Mouse (Mus musculus): ENCODE results near the gene BC035947. TPM values are rescaled to one million over a fixed set of nuclear protein-coding genes. Genes with fewer than 3 reads are reported as not detected.

Gene BC035947
- polyA plus RNA-seq, 1 experiment, result 2.1 TPM

- peaks cover 60% of the 10 kb centered on the region for H3K36me3 ChIP-seq (ENCODE audit: control insufficient read depth, insufficient read depth, low read length)
- WGBS, result 48% methylated on average over 7 of the region's 7 CpGs
- no peaks in the 10 kb centered on the region for H3K27me3 ChIP-seq (ENCODE audit: control insufficient read depth, insufficient read depth, low read length)
- no peaks in the 10 kb centered on the region for H3K4me1 ChIP-seq (ENCODE audit: control insufficient read depth, insufficient read depth, insufficient read length, low read length)
- H3K27ac ChIP-seq (ENCODE audit: insufficient read depth, low read depth, low read length), result no peak overlapping the region
- H3K4me3 ChIP-seq (ENCODE audit: low read depth, low read length), result no peak overlapping the region
- TF ChIP-seq POLR2A (IDR thresholded peaks at IDR 0.05; ENCODE audit: low read depth, low read length) (no peak), CTCF (IDR thresholded peaks at IDR 0.05; ENCODE audit: extremely low read depth, insufficient read length, insufficient replicate concordance, low read depth, low read length) (peak; percentile 48; the same call in 1 of the 2 replicates)
Measured at GRCm38 (mm10) chr1:78454659-78455058, 57.3 kb downstream of the BC035947 start.

- Histone ChIP-seq H3K27me3 (ENCODE audit: control insufficient read depth, insufficient read depth, low read length) (no peaks in the 10 kb centered on the region), H3K36me3 (ENCODE audit: control insufficient read depth, insufficient read depth, low read length) (peaks cover 61% of the 10 kb centered on the region), H3K4me3 (ENCODE audit: low read depth, low read length) (no peak overlapping the region), H3K4me1 (ENCODE audit: control insufficient read depth, insufficient read depth, insufficient read length, low read length) (no peaks in the 10 kb centered on the region), H3K27ac (ENCODE audit: insufficient read depth, low read depth, low read length) (no peak overlapping the region)
- 90% methylated on average over 8 of the region's 8 CpGs for WGBS
- TF ChIP-seq CTCF (IDR thresholded peaks at IDR 0.05; ENCODE audit: extremely low read depth, insufficient read length, insufficient replicate concordance, low read depth, low read length), result no peak
Measured at GRCm38 (mm10) chr1:78453886-78454285, 58.1 kb downstream of the BC035947 start.

- WGBS, result 92% methylated on average over 6 of the region's 6 CpGs
- Histone ChIP-seq H3K4me3 (ENCODE audit: low read depth, low read length) (no peak overlapping the region), H3K4me1 (ENCODE audit: control insufficient read depth, insufficient read depth, insufficient read length, low read length) (no peaks in the 10 kb centered on the region), H3K27ac (ENCODE audit: insufficient read depth, low read depth, low read length) (no peak overlapping the region), H3K36me3 (ENCODE audit: control insufficient read depth, insufficient read depth, low read length) (peaks cover 60% of the 10 kb centered on the region), H3K27me3 (ENCODE audit: control insufficient read depth, insufficient read depth, low read length) (no peaks in the 10 kb centered on the region)
- no peak for TF ChIP-seq POLR2A (IDR thresholded peaks at IDR 0.05; ENCODE audit: low read depth, low read length)
- TF ChIP-seq CTCF (IDR thresholded peaks at IDR 0.05; ENCODE audit: extremely low read depth, insufficient read length, insufficient replicate concordance, low read depth, low read length), result no peak
Measured at GRCm38 (mm10) chr1:78452544-78452943, 59.4 kb downstream of the BC035947 start.

GRCm38 (mm10) chr1:78451070-78451854 is 60.7 kb downstream of the BC035947 start:
- TF ChIP-seq POLR2A (IDR thresholded peaks at IDR 0.05; ENCODE audit: low read depth, low read length) (no peak), CTCF (IDR thresholded peaks at IDR 0.05; ENCODE audit: extremely low read depth, insufficient read length, insufficient replicate concordance, low read depth, low read length) (no peak)
- H3K27ac ChIP-seq (ENCODE audit: insufficient read depth, low read depth, low read length), result no peak overlapping the region
- peaks cover 56% of the 10 kb centered on the region for H3K36me3 ChIP-seq (ENCODE audit: control insufficient read depth, insufficient read depth, low read length)
- WGBS, result 85% methylated on average over 12 of the region's 12 CpGs
- no peaks in the 10 kb centered on the region for H3K4me1 ChIP-seq (ENCODE audit: control insufficient read depth, insufficient read depth, insufficient read length, low read length)
- H3K27me3 ChIP-seq (ENCODE audit: control insufficient read depth, insufficient read depth, low read length), result no peaks in the 10 kb centered on the region
- no peak overlapping the region for H3K4me3 ChIP-seq (ENCODE audit: low read depth, low read length)

GRCm38 (mm10) chr1:78448091-78448490 is 63.9 kb downstream of the BC035947 start:
- peaks cover 52% of the 10 kb centered on the region for H3K36me3 ChIP-seq (ENCODE audit: control insufficient read depth, insufficient read depth, low read length)
- no peak overlapping the region for H3K4me3 ChIP-seq (ENCODE audit: low read depth, low read length)
- no peak overlapping the region for H3K27ac ChIP-seq (ENCODE audit: insufficient read depth, low read depth, low read length)
- WGBS, result 37% methylated on average over 1 of the region's 1 CpGs
- no peak for TF ChIP-seq POLR2A (IDR thresholded peaks at IDR 0.05; ENCODE audit: low read depth, low read length)
- no peak for TF ChIP-seq CTCF (IDR thresholded peaks at IDR 0.05; ENCODE audit: extremely low read depth, insufficient read length, insufficient replicate concordance, low read depth, low read length)
- no peaks in the 10 kb centered on the region for H3K4me1 ChIP-seq (ENCODE audit: control insufficient read depth, insufficient read depth, insufficient read length, low read length)
- no peaks in the 10 kb centered on the region for H3K27me3 ChIP-seq (ENCODE audit: control insufficient read depth, insufficient read depth, low read length)

Other genes starting within 250 kb of the BC035947 start
- 23.7 and 24.8 TPM in 2 replicates for gene Sgpp2, start 201.8 kb downstream of the BC035947 start, polyA plus RNA-seq (2012; rRNA removed)
- 4.8 and 8.1 TPM in 2 replicates for gene Farsb, start 23.3 kb downstream of the BC035947 start, polyA plus RNA-seq (2012; rRNA removed)
- gene Mogat1, start 1.2 kb downstream of the BC035947 start, polyA plus RNA-seq (2012; rRNA removed), result 1.7 and 9.1 TPM in 2 replicates
- 3.5 and 7.9 TPM in 2 replicates for gene Acsl3, start 145.7 kb upstream of the BC035947 start, polyA plus RNA-seq (2012; rRNA removed)
- 0.14 and 0.51 TPM in 2 replicates for gene Utp14b, start 145.9 kb upstream of the BC035947 start, polyA plus RNA-seq (2012; rRNA removed)